Mouse (Mus musculus): ENCODE measurements around the gene Vps8.

Gene Vps8

DNA sequence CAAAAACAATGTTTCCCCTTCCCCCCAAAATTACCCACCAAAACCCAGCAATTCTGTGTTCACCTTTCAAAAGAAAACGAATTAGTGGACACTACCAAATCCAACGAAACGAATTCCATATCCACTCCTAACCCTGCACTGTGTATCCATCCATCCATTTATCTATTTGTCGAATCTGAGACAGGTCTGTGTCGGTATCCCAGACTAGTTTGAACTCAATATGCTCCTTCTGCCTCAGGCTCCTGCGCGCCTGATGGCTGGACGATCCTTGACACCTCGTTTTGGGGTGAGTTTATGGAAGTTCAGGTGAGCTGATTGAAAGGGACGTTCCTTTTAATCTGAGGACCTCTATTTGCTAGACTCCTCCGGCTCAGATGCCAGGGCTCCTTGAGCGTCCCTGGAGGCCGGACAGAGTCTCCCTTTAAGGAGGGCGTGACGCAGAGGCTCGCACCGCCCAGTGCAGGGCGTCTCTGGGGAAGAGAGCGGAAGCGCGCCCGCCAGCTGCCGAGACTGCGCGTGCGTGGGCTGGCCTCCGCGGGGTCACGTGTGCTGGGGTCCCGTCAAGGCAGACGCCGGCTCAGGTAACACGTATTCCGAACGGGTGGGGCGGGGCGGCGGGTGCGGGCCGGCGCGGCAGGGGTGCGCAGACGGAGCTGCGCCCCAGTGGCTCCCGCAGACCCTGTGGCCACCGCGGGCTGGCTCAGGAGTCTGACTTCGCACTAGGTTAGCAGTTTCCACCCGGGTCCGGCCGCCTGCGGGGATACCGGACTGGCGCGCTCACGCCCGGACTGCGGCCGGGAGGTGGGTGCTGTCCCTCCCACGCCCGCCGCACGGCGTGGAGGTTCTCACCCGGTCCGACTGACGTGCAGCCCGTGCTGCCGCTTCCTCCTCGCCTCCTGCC, at the start of gene Vps8:
Gene Vps8, plus strand, starts transcription at position 474 of the 901 bp plus-strand sequence.
- peak; percentile 90 for DNase-seq (ENCODE audit: low read depth, low spot score)

DNA sequence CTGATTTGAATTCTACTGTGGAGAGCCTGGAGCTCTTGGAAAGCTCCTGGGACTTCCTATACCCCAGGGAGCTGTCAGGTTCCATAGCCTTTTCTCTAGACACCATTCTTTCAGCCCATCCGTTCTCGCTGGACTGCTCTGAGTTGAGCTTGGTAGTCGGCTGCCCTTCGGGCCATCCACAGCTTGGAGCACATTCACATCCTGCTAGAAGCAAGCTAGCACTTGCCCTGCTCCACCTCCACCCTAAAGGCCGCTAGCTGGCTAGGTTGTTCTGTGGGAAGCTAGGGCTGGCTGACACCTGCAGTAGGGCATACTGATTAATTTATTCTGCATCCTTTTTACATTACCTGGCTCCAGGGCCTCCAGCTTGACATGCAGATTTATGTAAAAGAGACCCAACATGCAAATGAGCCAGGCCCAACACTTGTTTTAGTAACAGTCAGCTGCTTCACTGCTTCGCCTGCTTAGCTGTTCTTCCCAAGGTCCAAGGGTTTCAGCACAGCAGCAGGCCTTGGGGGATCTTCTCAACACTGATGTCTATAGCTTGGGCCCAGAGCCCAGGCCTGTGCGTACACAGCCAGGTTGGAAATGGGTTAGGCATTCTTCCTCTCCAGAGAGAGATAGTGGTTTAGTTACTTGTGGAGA, 49.5 kb upstream of the Vps8 start:
- no peak for DNase-seq (ENCODE audit: low read depth, low spot score)

DNA sequence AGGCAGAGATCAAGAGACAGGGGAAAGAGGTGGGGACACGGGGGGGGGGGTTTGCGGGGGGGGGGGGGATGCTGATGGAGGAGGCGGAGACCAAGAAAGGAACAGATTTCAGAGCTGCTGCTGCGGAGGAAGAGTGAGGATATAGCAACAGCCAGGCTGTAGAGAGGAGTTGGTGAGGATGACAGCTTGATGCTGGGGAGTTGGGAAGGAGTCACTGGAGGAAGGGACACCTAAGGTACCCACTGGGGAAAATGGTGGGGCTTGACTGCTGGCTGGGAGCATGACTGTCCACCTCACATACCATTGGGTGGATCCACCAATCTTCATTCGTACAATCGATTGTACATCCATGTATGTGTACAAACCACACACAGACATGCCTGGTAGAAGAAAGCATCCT, 48.9 kb upstream of the Vps8 start:
- DNase-seq (ENCODE audit: low read depth, low spot score): no peak

DNA sequence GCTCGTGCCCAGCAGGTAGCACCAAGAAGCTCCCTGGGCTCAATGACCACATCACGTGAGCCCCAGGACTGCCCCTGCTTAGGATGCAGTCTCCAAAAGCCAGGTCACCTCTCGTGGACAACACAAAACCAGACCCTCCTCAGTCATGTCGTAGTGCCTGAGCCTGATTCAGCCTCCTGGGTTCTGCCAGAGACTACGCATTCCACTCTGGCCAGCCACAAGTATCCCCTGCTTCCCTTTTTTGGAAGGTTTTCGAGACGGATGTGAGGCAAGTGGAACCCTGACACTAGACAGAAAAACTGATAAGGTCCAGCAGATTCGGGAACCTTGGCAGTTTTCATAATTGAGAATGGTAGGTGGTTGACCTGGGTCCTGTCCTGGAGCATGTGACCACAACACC, 47.8 kb upstream of the Vps8 start:
- DNase-seq (ENCODE audit: low read depth, low spot score): no peak

DNA sequence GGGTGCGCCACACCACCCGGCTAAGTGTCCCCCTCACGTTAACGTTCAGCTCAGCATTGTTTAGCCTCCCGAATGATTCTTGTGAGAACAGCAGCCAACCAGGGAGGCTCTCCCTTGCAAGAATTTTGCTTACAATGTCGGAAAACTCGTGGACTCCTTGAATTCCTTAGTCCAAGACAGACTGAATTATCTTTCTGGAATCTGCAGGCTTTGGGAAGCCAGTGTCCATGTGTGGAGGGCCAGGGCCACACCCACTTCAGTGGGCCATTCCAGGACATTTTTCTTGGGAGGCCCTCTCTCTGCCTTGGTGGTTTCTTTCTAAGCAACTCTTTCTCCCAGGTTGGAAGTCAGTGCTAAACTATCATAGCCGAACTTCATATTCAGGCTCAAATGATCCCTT, 46.6 kb upstream of the Vps8 start:
- DNase-seq (ENCODE audit: low read depth, low spot score): no peak

DNA sequence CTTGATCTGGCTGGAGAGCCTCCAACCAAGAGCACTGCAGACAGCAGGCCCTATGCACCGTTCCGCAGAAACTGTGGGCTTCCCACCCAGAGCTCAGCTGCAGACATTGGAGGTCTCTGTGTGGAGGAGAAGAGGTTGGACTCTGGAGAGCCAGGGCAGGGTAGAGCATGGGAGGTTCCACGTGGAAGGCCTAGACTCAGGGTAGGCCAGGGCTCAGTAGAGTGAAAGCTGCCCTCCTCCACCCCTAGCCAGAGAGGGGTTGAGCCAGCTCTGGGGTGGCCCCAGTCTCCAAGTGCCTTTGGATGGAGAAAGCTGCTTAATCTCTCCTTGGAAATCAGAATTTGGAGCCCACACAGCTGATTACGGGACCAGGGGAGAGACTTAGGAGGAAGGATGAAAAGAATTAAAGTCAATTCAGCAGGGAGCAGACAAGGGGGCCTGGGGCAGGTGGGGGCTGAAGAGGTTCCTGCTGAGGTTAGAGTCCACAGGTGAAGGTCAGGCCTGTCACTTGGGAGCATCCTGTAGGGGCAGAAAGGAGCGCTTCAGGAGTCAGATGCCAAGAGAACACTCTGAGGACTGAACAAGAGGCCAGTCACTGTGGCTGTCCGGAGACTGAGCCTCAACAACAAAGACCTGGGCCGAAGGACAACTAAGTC, 45.8 kb upstream of the Vps8 start:
- no peak for DNase-seq (ENCODE audit: low read depth, low spot score)

DNA sequence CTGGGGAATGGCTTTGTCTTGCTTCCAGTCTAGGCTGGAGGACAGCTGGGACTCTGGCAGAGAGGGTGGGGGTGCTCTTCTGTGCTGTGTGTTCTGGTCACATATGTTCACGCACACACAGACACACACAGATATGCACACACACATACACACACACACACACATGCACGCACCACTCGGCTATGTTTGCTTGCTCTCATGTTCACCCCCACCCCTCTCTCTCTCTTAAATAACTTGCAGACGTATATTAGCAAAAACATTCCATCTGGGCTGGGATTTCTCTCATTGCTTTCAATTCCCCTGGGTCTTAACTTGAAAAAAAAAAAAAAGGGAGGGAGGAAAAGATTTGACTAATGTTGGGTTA, 45.3 kb upstream of the Vps8 start:
- no peak for DNase-seq (ENCODE audit: low read depth, low spot score)

DNA sequence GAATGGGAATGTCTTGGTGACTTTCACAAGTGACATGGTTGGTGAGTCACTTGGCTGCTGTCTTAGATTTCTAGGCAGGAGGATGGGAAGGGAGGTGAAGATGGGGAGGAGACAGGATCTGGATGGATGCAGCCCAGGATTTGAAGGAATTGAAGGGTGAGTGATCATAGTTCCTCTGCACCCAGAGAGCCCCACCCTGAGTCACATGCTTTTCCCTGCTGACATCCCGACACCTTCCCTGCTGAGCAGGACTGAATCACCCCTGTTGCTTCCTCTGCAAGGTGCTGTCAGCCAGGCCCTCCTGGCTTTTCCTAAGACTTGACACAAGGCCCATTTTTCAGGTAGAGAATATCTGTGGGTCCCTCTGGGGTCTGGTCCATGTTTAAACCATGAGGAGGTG, 41.4 kb upstream of the Vps8 start:
- no peak for DNase-seq (ENCODE audit: low read depth, low spot score)

DNA sequence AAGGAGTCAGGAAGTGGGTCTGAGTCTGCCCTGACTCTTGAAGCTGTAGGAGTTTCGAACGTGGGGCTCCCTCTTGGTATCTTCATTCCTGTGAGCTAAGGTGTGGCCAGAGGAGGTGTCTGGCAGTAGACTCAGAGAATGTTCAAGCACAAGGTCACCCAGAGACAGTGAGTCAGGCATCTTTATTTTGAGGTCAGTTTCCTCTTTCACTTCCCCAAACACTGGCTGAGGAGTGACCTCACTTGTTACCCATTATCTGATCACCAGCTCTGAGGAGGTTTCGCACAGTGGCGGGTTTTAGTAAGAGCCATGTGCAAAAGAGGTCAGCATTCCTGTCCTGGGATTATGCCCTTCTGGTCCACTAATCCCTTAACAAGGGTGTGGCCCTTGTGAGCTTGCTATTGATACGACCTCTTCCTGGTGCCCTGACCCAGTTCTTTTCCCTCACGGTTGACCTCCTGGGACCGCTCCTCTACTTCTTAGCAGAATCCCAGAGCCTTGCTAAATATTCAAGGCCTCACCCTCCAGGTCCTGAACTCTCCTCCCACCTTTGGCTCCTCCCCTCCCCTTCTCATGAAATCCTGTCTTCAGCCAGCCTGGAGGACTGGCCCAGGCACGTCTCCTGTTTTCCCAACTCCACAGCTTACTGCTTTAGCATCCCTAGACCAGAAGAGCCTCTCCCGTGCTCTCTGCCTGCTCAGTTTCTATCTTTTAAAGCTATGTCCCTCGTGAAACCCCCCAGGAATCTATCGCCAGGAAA, 40.6 kb upstream of the Vps8 start:
- peak; percentile 43 for DNase-seq (ENCODE audit: low read depth, low spot score)

DNA sequence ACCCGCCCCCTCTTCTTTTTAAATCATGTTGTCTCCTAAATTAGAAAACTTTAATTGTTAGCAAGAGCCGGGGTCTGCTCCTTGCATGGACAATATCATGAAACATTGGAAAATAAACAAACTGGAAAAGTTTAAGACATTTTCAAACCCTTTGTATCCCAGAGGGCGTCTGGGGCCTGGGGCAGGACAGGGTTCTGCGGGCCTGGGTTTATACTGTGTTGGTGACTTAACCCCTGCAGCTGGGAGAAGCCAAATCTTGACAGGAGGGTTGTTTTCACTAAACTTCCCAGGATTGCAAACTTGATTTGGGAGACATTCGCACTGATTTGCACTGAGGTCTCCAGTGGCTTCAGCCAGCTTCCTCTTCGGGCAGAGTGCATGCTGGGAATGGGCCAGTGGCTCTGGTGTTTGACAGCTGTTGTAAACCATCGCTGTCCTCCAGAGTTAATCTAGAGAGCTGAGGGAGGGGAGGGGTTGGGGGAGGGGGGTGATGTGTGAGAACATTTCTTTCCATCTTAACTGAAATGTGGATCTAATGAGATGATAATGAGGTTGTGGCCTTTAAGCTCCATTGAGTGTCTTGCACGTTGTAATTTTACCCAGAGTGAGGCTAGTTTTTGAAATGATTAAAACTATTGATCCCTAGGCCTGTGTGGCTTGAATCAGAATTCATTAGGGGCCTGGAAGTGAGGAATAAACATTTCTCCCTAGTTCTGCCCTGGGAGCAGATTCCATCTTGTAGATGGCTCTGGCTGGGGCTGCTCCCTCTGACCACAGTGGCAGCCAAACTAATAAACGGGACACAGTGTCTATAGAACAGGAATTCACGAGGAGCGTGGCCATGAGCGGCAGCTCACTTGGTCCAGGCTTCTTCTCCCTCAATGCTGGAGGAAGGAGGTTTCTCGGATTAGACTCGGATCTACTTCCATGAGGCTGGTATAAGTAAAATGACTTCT, 36.7 kb upstream of the Vps8 start:
- DNase-seq (ENCODE audit: low read depth, low spot score): no peak

DNA sequence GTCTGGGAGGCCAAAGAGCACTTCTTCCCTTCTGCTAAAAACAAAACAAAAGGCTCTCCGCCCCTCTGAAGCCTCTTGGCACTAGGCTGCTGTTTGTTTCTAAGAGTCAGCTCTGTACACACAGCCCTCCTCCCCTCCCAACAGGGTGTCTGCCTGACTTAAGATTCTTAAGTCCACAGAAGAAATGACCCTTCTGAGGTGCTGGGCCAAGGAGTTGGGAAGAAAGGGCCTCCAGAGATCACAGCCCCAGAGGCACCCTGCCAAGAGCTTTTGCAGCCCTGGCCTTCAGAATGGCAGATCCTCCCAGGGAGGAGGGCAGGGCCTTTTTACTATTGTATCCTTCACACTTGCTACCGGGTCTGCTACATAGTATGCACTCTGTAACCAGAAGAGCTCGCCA, 33.6 kb upstream of the Vps8 start:
- DNase-seq (ENCODE audit: low read depth, low spot score): no peak

DNA sequence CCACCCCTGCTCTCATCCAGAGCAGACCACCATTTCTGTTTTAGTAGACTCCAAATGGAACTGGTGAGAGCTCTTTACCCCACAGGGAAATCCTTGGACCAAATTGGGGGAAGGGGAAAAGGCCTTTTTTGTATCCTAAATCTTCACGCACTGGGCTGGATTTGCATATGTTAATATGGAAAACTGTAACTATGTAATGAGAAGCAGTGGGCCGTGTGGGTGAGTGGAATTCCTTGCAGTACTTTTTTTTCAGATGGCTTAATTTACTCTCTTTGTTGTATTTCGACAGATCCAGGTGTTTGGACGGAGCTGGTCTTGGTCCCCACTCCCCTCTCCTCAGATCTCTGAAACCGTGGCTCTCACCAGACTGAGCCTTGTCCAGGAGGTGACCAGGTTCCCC, 32.2 kb upstream of the Vps8 start:
- no peak for DNase-seq (ENCODE audit: low read depth, low spot score)

DNA sequence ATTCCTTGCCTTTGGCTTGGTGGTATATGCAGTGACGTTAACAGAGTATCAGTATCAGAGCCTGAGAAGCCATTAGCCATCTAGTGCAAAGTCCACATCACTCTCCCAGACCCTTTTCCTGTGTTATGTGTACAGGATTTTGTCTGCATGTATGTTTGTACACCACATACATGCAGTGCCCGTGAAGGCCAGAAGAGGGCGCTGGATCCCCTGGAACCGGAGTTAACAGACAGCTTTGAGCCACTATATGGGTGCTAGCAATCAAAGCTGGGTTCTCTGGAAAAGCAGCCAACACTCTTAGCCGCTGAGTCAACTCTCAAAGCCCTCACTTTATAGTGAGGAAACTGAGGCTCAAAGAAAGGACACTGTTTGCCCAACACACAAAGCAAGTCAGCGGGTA, 30.8 kb upstream of the Vps8 start:
- peak; percentile 36 for DNase-seq (ENCODE audit: low read depth, low spot score)

DNA sequence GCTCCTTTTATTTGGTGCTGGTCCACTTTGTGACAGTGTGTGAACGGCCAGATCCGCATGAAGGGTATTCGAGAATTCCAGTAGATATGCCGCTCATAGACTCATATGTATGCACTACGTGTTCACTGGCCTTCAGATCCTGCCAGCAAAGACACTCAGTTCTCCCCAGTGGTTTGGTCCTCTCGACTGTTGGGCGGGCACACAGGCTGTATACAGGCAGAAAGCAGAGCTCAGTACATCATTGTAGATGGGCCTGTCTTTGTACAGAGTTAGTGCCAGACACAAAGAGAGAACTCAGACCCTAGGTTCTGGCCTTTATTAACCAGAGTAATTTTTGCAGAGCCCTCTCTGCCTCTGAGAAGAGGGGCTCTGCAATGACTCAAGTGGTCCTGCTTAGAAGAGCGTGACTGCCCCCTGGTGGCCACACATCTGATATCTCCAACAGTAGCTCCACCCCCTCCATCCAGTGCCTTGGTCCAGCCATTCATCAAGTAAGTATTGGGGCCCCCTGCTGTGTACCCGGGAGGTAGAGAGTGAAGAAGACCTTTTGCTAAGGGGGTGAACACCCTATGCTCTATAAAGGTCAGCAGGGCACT, 30.3 kb upstream of the Vps8 start:
- DNase-seq (ENCODE audit: low read depth, low spot score): peak; percentile 88

DNA sequence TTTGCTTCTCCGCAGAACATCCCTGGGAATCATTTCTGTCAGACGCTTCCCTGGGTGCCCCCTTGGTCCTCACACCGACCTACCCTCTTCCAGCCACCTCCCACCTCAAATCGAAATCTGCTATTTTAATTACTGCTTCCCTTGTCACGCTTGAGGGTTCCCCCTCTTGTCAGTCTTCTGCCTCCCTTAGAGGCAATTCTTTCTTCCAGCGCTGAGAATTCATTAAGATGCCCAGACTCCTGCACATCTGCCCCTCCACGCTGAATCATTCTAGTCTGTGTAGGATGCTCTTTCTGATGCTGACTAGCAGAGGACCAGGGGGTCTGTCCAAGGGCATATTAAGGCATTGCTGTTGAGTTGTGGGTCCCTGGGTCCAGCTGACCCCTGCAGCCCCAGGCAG, 27.4 kb upstream of the Vps8 start:
- no peak for DNase-seq (ENCODE audit: low read depth, low spot score)

DNA sequence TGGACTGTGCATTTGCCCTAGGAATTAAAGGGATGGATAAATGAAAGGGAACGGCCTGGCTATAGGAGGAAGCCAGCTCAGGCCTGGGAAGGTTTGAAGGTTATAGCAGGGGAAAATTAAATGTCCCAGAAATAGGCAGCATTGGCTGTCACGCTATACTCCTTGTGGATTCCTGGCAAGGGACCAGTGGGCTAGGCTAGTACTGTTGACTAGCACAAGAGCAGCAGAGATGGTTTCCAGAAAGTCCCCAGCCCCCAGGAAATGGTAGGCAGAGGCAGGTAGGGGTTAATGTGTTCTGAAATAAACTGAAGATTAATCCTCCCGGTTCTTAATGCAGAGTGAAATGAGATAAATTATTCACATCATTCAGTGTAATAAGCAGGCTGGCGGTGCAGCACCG, 25.2 kb upstream of the Vps8 start:
- DNase-seq (ENCODE audit: low read depth, low spot score): no peak

DNA sequence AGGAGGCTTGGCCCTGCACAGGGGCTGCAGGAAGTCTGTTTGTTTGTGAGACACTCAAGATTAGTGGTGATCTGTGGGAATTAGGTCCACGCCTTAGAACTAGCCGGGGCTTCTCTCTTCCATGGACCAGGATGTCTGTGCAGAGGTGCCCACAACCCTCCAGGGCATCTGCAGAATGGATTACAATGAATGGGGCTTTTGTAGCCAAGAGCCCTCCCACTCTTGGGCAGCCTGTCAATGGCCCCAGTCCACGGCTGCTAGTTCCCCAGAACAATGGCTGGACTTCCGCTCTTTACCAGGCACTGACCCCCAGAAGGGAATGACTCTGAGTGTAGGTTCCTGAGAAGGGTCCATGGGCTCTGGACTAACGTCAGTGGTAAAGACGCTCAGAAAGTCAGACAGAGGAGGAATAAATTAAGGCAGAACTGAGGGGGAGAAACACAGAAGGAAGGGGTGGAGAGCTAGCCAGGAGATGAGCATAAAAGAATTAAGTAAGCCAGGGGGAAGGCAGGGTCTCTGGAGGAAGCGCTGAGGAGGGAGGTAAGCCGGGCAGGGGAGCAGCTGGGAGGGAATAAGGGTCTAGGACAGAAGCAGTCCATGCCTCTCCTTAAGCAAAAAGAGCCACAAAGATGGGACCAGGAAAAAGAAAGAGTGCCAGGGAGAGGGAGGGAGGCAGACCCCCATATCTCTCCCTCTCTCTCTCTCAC, 24.4 kb upstream of the Vps8 start:
- DNase-seq (ENCODE audit: low read depth, low spot score): no peak

DNA sequence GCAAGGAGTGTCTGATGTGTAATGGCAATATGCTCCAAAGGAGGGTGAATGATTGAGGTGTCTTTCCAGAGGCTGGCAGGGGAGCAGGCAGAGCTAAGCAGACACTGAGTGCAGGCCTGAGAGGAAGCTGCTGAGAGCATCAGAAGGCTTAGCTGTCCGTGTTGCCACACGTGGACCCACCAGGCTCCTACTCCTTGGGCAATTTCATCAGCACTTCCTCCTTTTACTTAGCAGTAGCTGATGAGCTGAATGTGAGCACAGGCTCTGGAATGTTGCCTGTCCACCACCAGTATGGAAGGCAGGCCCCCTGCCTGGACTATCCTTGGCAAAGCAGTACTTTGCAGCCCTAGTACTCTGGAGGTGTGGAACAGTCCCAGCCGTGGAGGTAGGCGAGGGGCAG, 23.0 kb upstream of the Vps8 start:
- no peak for DNase-seq (ENCODE audit: low read depth, low spot score)

DNA sequence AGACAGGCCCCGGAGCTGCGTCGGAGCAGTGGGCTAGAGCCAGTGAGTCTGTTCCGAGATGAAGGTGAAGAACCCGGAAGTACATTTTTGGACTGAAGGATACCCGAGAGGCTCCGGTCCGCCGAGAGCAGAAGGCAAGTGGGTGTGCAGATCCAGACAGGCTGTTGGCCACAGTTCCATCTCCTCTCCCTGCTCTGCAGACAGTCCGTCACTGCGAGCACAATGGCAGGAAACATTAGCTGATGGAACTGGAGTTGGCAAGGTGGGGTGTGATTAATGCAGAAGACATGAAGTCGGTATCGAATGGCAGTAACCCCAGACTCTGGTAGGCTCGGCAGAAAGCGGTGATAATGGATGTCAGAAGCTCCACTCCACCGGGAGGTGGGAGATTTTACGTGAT, 20.9 kb upstream of the Vps8 start:
- DNase-seq (ENCODE audit: low read depth, low spot score): no peak

DNA sequence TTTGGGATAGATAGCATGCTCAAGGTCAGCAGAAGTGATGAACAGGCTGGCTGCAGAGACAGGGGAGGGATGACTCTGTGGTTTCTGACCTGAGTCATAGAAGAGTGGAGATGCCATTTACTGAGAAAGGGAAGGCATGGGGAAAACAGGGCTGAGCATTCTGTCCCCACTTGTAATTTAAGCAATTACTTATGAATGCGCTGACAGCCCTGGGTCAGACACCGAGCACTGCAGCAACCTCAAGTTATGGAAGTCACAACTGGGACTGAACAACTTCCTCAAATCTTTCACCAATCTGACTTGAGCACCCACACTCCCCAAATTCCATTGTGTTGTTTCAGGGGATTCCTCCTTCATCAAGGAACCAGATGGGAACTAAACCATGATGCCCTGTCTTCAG, 19.5 kb upstream of the Vps8 start:
- no peak for DNase-seq (ENCODE audit: low read depth, low spot score)

All from WW6 (cell line).